Mouse (Mus musculus): ENCODE data around the gene Spc24. TPM values are rescaled to one million over a fixed set of nuclear protein-coding genes. Genes with fewer than 3 reads are reported as not detected.

The Spc24 gene
- total RNA-seq, 1 experiment from 2014 or later: 117 TPM

DNA sequence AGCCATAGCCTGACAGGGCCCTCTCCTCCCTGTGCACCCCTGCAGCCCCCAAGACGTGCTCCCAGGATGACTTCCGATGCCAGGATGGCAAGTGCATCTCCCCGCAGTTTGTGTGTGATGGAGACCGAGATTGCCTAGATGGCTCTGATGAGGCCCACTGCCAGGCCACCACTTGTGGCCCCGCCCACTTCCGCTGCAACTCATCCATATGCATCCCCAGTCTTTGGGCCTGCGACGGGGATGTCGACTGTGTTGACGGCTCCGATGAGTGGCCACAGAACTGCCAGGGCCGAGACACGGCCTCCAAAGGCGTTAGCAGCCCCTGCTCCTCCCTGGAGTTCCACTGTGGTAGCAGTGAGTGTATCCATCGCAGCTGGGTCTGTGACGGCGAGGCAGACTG is 26.7 kb downstream of the Spc24 start:
- no peak for ATAC-seq (replicated peaks in 1 of 2; ENCODE audit: insufficient read depth in 1 of 2, low FRiP score in 2 of 2, low TSS enrichment in 1 of 2, low read depth in 1 of 2, poor library complexity in 2 of 2, severe bottlenecking in 2 of 2)

DNA sequence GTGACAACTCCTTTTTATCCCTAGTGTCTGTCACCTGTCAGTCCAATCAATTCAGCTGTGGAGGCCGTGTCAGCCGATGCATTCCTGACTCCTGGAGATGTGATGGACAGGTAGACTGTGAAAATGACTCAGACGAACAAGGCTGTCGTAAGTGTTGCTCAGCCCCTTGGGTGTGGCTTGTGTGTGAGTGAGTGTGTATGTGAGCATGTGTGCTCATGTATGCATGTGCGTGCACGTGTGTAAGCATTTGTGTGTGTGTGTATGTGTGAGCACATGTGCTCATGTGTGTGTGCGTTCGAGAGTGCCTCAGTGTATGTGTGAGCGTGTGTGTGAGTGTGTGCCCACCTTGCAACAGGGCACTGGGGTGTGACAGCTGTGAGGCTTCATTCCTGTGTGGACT is 27.8 kb downstream of the Spc24 start:
- no peak for ATAC-seq (replicated peaks in 1 of 2; ENCODE audit: insufficient read depth in 1 of 2, low FRiP score in 2 of 2, low TSS enrichment in 1 of 2, low read depth in 1 of 2, poor library complexity in 2 of 2, severe bottlenecking in 2 of 2)

DNA sequence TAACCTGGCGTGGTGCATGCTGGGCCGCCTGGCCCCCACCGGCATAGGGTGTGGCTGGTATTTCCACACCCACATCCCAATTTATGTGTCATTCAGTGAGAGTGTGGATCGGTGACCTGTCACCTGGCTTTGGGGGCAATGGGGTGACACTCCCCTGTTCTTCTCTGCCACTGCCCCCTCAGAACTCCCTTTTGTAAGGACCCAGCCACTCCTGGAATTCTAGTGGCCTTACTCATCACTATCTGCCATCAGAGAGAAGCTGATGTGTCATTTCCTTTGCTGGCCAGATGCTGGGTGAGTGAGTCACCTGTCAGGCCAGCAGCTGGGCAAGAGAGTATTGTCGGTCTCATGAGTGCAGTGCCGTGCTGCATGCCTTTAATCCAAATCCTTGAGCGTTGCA is 30.8 kb downstream of the Spc24 start:
- no peak for ATAC-seq (replicated peaks in 1 of 2; ENCODE audit: insufficient read depth in 1 of 2, low FRiP score in 2 of 2, low TSS enrichment in 1 of 2, low read depth in 1 of 2, poor library complexity in 2 of 2, severe bottlenecking in 2 of 2)

- ATAC-seq (replicated peaks in 1 of 2; ENCODE audit: insufficient read depth in 1 of 2, low FRiP score in 2 of 2, low TSS enrichment in 1 of 2, low read depth in 1 of 2, poor library complexity in 2 of 2, severe bottlenecking in 2 of 2): no peak
Measured at GRCm38 (mm10) chr9:21728261-21728832, 31.8 kb downstream of the Spc24 start.

DNA sequence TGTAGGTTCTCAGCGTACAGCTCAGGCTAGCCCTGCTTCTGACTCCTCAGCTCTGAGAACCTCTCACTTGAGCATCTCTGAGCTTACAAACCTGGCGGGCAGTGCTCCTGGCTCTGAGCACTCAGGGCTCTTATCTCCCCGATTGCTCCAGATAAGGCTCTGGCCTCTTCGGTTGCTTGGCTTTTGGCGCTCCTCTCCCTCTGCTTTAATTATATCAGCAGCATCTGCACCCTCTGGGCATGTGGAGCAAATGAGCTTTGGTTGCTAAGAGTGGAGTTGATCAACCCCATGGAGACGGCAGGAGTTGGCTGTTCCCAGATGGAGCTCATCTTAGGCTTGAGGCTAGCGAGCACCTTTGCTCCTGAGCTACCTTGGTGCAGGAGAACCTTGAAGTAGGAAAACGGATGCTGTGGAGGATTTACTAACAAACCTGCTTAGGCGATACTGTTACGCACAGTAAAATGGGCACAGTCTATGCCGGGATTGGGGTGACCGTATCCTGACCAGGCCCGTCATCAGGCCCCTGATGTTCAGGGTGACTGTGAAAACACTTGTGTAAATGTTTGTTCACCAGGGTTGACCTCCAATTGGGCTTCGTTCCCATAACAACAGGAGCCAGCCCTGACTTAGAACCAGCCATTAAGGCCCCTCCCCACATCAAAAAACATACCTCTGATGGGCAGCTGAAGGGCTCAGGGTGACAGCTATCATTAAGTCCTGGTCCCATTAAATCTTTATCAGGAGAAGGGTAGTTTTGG is 33.7 kb downstream of the Spc24 start:
- ATAC-seq (replicated peaks in 1 of 2; ENCODE audit: insufficient read depth in 1 of 2, low FRiP score in 2 of 2, low TSS enrichment in 1 of 2, low read depth in 1 of 2, poor library complexity in 2 of 2, severe bottlenecking in 2 of 2): no peak

GRCm38 (mm10) chr9:21725224-21726121 is 34.6 kb downstream of the Spc24 start:
- ATAC-seq (replicated peaks in 1 of 2; ENCODE audit: insufficient read depth in 1 of 2, low FRiP score in 2 of 2, low TSS enrichment in 1 of 2, low read depth in 1 of 2, poor library complexity in 2 of 2, severe bottlenecking in 2 of 2): no peak

DNA sequence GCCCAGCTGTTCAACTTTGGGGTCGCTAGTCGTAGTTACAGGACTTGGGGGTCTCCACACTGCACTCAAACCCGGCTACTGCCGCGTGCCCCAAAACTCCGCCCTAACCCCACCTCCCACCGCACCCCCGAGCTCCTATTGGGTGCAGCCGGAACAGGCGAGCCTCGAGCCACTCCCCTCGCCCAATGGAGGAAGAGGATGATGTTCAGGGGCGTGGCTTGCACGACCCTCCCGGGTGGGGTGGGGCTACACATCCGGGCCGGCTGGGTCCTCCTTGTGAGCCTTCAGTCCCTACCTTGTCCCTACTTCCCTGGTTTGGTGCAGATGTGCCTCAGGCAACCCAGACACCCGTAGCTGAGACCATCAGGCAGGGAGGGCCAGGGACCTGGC is 36.0 kb downstream of the Spc24 start:
- peak; percentile 91 to 94 for ATAC-seq (replicated peaks in 1 of 2; ENCODE audit: insufficient read depth in 1 of 2, low FRiP score in 2 of 2, low TSS enrichment in 1 of 2, low read depth in 1 of 2, poor library complexity in 2 of 2, severe bottlenecking in 2 of 2)

DNA sequence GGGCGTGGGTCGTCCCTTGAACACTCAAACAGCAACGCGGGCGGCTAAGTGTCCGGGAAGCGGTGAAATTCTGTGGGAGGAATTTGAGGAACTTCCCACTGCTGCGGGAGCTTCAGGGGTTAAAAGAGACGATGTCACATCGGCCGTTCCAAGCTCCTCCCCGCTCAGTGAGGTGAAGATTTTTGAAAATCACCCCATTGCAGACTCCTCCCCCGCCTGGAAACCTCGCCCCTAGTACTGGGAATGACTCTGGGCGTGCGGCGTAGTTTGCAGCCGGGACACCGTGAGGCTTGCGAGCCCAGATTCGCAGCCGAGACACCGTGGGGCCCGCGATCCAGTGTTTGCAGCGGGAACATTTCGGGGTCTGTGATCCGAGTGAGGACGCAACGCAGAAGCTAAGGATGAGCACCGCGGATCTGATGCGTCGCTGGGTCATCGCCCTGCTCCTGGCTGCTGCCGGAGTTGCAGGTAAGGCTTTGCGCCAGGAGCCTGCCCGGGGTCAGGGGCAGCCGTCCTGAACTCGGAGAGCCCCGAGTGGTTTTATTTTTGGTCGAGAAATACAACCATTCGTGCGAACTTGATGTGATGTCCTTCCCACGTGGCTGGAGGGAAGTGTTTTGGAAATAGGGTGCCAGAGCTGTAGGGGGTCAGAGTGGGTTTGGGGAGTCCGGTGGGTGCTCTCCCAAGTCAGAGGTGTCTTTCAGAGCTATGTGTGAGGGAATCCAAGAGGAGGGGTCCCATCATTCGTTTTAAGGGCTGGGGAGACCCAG is 36.5 kb downstream of the Spc24 start, which contains the start of gene Ldlr:
Gene Ldlr (plus strand): TSS at position 107 of the 770 bp plus-strand sequence.
- ATAC-seq (replicated peaks in 1 of 2; ENCODE audit: insufficient read depth in 1 of 2, low FRiP score in 2 of 2, low TSS enrichment in 1 of 2, low read depth in 1 of 2, poor library complexity in 2 of 2, severe bottlenecking in 2 of 2): peak; percentile 77 to 82

DNA sequence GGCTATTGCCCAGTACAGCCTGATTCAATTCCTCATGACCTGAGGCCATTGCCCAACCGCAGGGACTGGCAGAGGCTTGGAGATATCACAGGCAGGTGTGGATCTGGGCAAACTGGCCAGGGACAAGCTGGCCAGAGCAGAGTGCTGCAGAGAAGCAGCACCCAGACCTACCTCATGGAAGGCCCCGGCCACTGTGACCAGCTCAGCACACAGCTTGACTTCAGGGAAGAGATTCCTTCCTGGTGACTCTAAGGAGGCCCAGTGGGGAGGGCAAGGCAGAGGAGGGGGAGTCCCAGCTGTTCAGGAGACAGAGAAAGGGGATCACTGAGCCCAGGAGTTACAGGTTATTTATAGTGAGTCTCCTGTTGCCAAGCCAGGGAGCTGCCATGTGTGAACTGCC is 39.1 kb downstream of the Spc24 start:
- no peak for ATAC-seq (replicated peaks in 1 of 2; ENCODE audit: insufficient read depth in 1 of 2, low FRiP score in 2 of 2, low TSS enrichment in 1 of 2, low read depth in 1 of 2, poor library complexity in 2 of 2, severe bottlenecking in 2 of 2)

DNA sequence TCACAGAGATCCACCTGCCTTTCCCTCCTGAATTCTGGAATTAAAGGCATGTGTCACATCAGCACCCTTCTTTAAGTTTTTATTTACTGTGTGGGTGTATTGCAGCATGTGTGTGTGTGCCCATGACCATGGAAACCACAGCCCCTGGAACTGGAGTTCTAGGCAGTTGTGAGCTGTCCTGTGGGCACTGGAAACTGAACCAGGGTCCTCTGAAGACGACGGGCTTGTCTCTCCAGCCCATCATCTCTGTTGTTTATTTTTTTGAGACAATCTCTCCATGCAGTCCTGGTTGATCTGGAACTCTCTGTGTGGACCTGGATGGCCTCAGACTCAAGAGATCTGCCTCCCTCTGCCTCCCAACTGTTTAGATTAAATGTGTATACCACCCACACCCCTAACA is 43.1 kb downstream of the Spc24 start:
- no peak for ATAC-seq (replicated peaks in 1 of 2; ENCODE audit: insufficient read depth in 1 of 2, low FRiP score in 2 of 2, low TSS enrichment in 1 of 2, low read depth in 1 of 2, poor library complexity in 2 of 2, severe bottlenecking in 2 of 2)

DNA sequence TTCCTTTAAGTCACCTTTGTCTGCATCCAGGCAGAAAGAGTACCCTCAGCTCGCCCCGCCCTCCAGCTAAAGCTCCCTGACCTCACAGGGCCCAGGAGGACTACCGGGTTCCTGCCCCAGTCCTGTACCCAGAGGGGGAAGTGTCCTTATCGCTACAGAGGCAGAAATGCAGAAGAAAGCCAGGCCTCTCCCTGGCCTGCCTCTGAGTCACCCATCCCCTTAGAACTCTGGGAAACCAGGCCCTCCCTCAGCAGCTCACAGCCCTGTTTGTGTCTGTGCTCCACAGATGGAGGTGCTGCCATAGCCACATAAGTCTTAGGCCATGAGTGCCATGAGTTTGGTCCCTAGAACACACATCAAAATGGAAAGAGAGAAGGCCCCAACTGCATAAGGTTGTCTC is 44.8 kb downstream of the Spc24 start:
- ATAC-seq (replicated peaks in 1 of 2; ENCODE audit: insufficient read depth in 1 of 2, low FRiP score in 2 of 2, low TSS enrichment in 1 of 2, low read depth in 1 of 2, poor library complexity in 2 of 2, severe bottlenecking in 2 of 2): peak; percentile 98 to 99

DNA sequence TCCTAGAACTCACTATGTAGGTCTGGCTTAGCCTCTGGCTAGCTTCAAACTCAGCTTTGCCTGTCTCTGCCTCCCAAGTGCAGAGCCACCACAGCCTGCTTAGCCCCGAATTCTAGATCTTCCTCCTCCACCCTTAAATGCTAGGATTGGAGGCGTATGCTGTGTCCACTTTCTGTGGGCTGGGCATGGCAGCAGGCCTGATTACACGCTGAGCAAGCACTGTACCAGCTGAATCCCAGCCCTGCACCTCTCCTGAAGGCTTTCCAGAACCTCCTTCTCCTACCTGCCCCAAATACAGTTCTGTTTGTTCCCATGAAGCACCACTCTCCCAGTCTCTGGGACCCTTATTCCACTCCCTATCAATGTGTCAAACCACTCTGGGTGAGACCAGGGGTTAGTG is 50.8 kb downstream of the Spc24 start:
- ATAC-seq (replicated peaks in 1 of 2; ENCODE audit: insufficient read depth in 1 of 2, low FRiP score in 2 of 2, low TSS enrichment in 1 of 2, low read depth in 1 of 2, poor library complexity in 2 of 2, severe bottlenecking in 2 of 2): no peak

DNA sequence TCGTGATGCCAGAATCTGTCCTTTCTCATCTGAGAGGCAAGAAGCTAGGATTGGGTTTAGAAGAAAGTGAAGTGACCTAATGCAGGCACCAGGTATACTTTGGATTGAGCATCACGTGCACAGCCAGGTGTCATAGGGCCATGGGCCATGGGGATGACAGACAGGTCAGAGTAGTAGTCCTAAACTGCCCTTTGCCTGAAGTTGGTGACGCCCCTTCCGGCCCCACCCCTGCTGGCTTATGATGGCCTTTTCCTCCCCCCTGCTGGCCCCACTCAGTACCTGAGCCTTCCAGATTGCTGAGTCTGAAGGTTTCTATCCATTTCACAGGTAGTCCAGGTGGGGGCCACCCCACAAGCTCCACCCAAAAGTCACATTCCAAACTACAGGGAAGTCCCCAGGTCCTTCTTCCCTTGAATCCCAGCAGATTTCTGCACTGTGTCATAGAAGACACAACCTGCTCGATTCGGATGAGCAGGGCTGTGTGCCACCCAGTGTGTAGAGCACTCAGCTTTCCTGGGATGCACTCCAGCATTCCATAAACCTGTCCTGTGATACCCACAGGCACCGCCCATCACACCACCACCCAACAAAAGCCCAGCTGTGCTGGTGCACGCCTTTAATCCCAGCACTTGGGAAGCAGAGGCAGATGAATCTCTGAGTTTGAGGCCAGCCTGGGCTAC is 53.4 kb downstream of the Spc24 start:
- ATAC-seq (replicated peaks in 1 of 2; ENCODE audit: insufficient read depth in 1 of 2, low FRiP score in 2 of 2, low TSS enrichment in 1 of 2, low read depth in 1 of 2, poor library complexity in 2 of 2, severe bottlenecking in 2 of 2): no peak

GRCm38 (mm10) chr9:21706085-21706484 is 54.0 kb downstream of the Spc24 start:
- ATAC-seq (replicated peaks in 1 of 2; ENCODE audit: insufficient read depth in 1 of 2, low FRiP score in 2 of 2, low TSS enrichment in 1 of 2, low read depth in 1 of 2, poor library complexity in 2 of 2, severe bottlenecking in 2 of 2): no peak

Measured in hematopoietic stem cell, adult 5-6 weeks (primary cell).